Mouse (Mus musculus) kidney, postnatal 0 days (tissue): ENCODE results near the gene Gm9837. TPM values are rescaled to one million over a fixed set of nuclear protein-coding genes. Genes with fewer than 3 reads are reported as not detected.

Experiments used
- ATAC-seq: fragments of 200-750 bp; cut with Nextera tagmentation; replicated peaks from 2 replicates; pipeline ENCODE4 v1.8.0; 2017; ENCODE audit warnings: low read depth, moderate number of reproducible peaks, moderate TSS enrichment, moderate library complexity; ENCODE audit not compliant: low FRiP score
- DNase-seq: peaks from one replicate; pipeline ENCODE4 v3.0.0-alpha.2; 2016; ENCODE audit warnings: low spot score
- H3K27ac ChIP-seq: fragments of 300-500 bp; sonication (generic); 2 replicates; pipeline ENCODE4 v1.5.1; 2014; ENCODE audit warnings: mild to moderate bottlenecking
- H3K27me3 ChIP-seq: fragments of 300-500 bp; sonication (generic); 2 replicates; pipeline ENCODE4 v1.6.1; 2014; ENCODE audit warnings: low read length, mixed read lengths; ENCODE audit not compliant: insufficient read depth
- H3K36me3 ChIP-seq: fragments of 300-500 bp; sonication (generic); 2 replicates; pipeline ENCODE4 v1.6.1; 2014; ENCODE audit warnings: low read length, mixed read lengths; ENCODE audit not compliant: insufficient read depth
- H3K4me1 ChIP-seq: fragments of 300-500 bp; sonication (generic); replicated peaks from 2 replicates; pipeline ENCODE4 v1.6.1; 2014; ENCODE audit warnings: antibody characterized with exemption, low read length, mixed read lengths; ENCODE audit not compliant: insufficient read depth
- H3K4me2 ChIP-seq: fragments of 300-500 bp; sonication (generic); 2 replicates; pipeline ENCODE4 v1.6.1; 2014; ENCODE audit warnings: mild to moderate bottlenecking, low read length, moderate library complexity, mixed read lengths
- H3K4me3 ChIP-seq: fragments of 300-500 bp; sonication (generic); replicated peaks from 2 replicates; pipeline ENCODE4 v1.5.1; 2014; ENCODE audit warnings: low read depth, low read length
- H3K9ac ChIP-seq: fragments of 300-500 bp; sonication (generic); 2 replicates; pipeline ENCODE4 v1.6.1; 2014; ENCODE audit warnings: low read depth, low read length
- H3K9me3 ChIP-seq: fragments of 300-500 bp; sonication (generic); replicated peaks from 2 replicates; pipeline ENCODE4 v1.6.1; 2016; ENCODE audit warnings: low read length, inconsistent platforms, mixed read lengths
- CTCF ChIP-seq: IDR thresholded peaks from 2 replicates; pipeline ENCODE4 v1.5.1; 2016; ENCODE audit warnings: antibody characterized with exemption, low read depth, mild to moderate bottlenecking, moderate library complexity
- WGBS: fragments of 180-500 bp; shearing (Covaris S2); extraction: QIAGEN DNeasy Blood & Tissue Kit; methylation state at CpG from one replicate; pipeline ENCODE4 v1.1.7; 2014; 5-methylcytosine and 5-hydroxymethylcytosine counted together
- polyA plus RNA-seq: library from polyadenylated mRNA; unstranded; fragments of >200 nt; fragmentation: Nextera tagmentation; extraction: Ambion mirVana; gene quantifications from 2 replicates; pipeline ENCODE4 v1.2.1, GENCODE M21; 2015

Gene Gm9837
- polyA plus RNA-seq, 1 experiment from 2014 or later = not detected

DNA sequence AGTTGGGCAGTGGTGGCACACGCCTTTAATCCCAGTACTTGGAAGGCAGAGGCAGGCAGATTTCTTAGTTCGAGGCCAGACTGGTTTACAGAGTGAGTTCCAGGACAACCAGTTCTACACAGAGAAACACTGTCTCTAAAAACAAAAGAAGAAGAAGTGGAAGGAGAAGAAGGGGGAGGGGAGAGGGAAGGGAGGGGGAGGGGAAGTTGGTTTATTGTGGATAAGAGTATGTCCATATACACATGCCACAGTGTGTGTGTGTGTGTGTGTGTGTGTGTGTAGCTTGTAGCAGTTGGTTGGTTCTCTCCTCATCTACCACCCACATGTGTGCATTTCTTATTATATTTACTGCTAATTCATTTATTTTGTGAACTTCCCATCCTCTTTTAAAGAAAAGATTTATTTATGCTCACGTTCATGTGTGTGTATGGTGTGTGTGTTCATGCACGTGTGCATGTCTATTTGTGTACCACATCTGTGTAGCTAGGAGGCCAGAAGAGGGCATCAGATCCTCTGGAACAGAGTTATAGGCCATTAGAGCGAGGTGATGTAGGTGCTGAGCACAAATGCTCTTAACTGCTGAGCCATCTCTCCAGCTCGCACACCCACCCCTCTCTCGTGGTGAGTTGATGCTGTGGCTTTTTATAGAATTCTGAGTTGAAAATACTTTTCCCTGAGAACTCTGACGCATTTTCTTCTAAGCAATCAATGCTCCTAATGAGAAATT is 31.9 kb upstream of the Gm9837 start:
- H3K27ac ChIP-seq = no peak overlapping the region
- no peak for DNase-seq
- no peaks in the 10 kb centered on the region for H3K27me3 ChIP-seq
- TF ChIP-seq CTCF = peak; percentile 28; the same call in 1 of the 2 replicates
- H3K9me3 ChIP-seq = no peaks in the 10 kb centered on the region
- ATAC-seq = no peak
- no peaks in the 10 kb centered on the region for H3K4me1 ChIP-seq
- 68% methylated on average over 8 of the region's 8 CpGs for WGBS
- no peaks in the 10 kb centered on the region for H3K36me3 ChIP-seq
- no peak overlapping the region for H3K9ac ChIP-seq
- H3K4me2 ChIP-seq = no peak overlapping the region
- no peak overlapping the region for H3K4me3 ChIP-seq

DNA sequence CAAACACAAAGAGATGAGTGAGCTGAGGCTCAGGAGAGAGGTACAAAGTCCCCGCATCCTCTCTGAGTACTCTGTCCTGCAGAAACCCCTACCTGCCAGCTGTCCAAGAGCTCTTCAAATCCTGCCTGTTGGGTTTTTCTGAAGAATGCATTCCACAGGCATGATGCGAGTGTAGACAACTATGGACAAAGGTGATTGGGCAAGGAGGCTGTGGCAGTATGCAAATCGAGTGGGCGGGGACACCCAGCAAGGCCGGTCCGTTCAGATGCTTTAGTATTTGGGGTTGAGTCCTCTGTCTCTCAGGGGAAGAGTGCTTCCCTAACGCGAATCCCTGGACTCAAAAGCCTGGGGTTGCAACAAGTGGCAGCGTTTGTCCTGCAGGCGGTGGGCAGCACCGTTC is 30.3 kb upstream of the Gm9837 start:
- ATAC-seq (no peak; the same call in 1 of the 2 replicates), DNase-seq (peak; percentile 65)
- no peaks in the 10 kb centered on the region for H3K9me3 ChIP-seq
- no peaks in the 10 kb centered on the region for H3K36me3 ChIP-seq
- H3K27ac ChIP-seq = no peak overlapping the region
- H3K27me3 ChIP-seq = no peaks in the 10 kb centered on the region
- no peak overlapping the region for H3K9ac ChIP-seq
- 11% methylated on average over 11 of the region's 11 CpGs for WGBS
- peak overlapping the region; percentile 35 for H3K4me2 ChIP-seq
- no peak overlapping the region for H3K4me3 ChIP-seq
- TF ChIP-seq CTCF = no peak
- no peaks in the 10 kb centered on the region for H3K4me1 ChIP-seq

DNA sequence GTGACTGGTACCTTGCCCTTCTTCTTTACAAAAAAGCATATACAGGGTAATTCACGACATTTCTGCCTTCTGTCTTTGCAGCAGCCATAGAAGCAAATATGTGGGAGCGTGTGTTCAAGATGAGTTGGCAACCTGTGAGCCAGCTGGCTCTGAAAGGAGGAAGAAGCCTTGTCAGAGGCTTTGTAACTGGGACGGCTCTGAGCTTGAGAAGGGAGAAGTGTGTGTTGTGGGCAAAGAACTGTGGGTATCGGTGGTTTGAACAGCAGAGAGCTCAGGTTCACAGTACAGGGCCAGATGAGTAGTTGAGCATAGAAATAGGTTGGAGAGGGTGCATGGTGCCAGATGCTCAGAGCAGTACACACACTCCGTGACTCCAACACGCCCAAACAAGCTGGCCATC is 26.7 kb upstream of the Gm9837 start:
- ATAC-seq = no peak
- Histone ChIP-seq H3K4me3 (no peak overlapping the region), H3K9ac (no peak overlapping the region), H3K36me3 (no peaks in the 10 kb centered on the region), H3K27ac (no peak overlapping the region), H3K9me3 (no peaks in the 10 kb centered on the region), H3K4me1 (no peaks in the 10 kb centered on the region), H3K27me3 (no peaks in the 10 kb centered on the region), H3K4me2 (no peak overlapping the region)
- no peak for TF ChIP-seq CTCF
- no peak for DNase-seq
- whole genome bisulfite sequencing = 72% methylated on average over 6 of the region's 6 CpGs

DNA sequence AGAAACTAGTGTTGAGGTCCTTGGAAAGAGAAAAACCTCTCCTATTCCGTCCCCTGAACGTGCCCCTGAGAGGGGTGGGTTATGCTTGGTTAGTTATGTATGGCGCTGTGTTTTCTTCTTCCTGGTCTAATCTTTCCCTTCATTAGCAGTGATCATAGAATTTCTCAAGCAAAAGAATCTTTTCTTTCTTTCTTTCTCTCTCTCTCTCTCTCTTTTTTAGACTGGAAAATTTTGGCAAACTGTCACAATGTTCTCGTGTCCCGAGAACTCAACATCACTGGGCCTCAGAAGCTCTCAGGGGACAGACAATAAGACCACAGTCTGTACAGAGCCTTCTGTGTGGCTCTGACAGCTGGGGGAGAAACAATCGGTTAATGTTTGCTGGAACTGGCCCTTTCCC is 25.1 kb upstream of the Gm9837 start:
- Histone ChIP-seq H3K27ac (no peak overlapping the region), H3K27me3 (no peaks in the 10 kb centered on the region), H3K36me3 (no peaks in the 10 kb centered on the region), H3K4me1 (no peaks in the 10 kb centered on the region), H3K9ac (no peak overlapping the region), H3K9me3 (no peaks in the 10 kb centered on the region), H3K4me2 (no peak overlapping the region), H3K4me3 (no peak overlapping the region)
- DNase-seq (no peak), ATAC-seq (no peak)
- 36% methylated on average over 6 of the region's 6 CpGs for WGBS
- TF ChIP-seq CTCF = no peak

DNA sequence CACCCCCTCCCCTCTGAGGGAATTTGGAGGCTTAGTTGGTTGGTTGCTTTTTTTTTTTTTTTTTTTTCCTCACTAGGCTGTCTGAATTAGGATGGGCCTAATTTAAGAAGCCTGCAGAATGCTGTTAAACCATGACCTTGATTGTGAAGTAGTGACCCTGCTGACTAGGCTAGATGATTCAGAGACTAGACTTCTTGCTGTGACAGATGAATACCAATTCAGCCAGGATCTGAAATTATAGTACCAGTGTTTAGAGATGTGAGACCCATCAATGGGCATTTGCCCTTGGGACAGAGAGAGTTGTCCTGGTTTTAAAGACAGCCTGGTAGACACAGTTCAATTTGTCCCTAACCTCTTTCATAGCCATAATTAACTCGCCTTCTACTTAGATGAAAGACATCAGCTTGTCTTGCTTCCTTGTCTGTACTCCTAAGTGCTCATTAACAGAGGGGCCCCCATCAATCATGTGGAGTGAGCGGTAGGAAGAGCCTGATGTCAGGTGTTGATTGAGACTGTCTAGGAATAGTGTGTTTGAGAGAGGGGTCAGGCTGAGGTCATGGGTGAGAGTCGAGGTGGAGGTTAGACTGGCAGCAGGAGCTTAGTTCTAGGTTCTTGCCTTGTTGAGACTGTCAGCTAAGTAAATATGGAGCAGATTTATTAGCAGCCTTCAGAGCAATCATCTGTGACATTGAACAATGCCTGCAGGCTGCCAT is 23.1 kb upstream of the Gm9837 start:
- Histone ChIP-seq H3K4me2 (no peak overlapping the region), H3K4me1 (no peaks in the 10 kb centered on the region), H3K9me3 (no peaks in the 10 kb centered on the region), H3K27ac (no peak overlapping the region), H3K27me3 (no peaks in the 10 kb centered on the region), H3K4me3 (no peak overlapping the region), H3K9ac (no peak overlapping the region), H3K36me3 (no peaks in the 10 kb centered on the region)
- DNase-seq = no peak
- no peak for TF ChIP-seq CTCF
- 35% methylated on average over 3 of the region's 3 CpGs for WGBS
- no peak for ATAC-seq

DNA sequence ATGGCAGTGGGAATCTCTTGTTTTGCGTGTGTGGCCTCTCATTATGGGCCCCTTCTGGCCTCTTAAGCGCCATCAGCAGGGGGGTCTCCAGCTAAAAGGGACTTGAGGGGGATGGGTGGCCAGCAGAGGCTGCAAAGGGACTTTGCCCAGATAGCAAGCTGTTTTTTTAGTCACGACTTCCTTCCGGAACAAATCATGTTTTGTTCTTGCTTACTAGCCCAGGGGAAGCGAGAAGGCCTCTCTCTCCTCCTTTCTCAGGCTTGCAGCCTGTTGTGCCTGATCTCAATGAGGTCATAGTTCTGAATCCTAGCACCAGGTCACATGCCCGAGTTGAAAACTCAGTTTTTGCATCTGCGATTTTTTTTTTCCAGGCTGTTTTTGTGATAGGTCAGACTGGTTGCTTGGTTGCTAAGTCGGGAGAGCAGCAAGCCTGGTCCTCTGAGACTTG is 21.7 kb upstream of the Gm9837 start:
- Histone ChIP-seq H3K36me3 (no peaks in the 10 kb centered on the region), H3K27me3 (no peaks in the 10 kb centered on the region), H3K4me3 (no peak overlapping the region), H3K27ac (no peak overlapping the region), H3K9ac (no peak overlapping the region), H3K9me3 (no peaks in the 10 kb centered on the region), H3K4me1 (0 out of 2 replicates have a peak, but pooled peaks cover 2% of the 10 kb centered on the region), H3K4me2 (no peak overlapping the region)
- no peak for TF ChIP-seq CTCF
- ATAC-seq (no peak), DNase-seq (peak; percentile 47)
- 27% methylated on average over 8 of the region's 8 CpGs for WGBS
